Mouse (Mus musculus): ENCODE measurements around the gene Ergic1.

Gene Ergic1

GRCm38 (mm10) chr17:26537722-26538471 is 23.4 kb upstream of the Ergic1 start:
- DNase-seq (ENCODE audit: low spot score): no peak

GRCm38 (mm10) chr17:26540083-26540482 is 21.2 kb upstream of the Ergic1 start:
- no peak for DNase-seq (ENCODE audit: low spot score)

- no peak for DNase-seq (ENCODE audit: low spot score)
Measured at GRCm38 (mm10) chr17:26544319-26544963, 16.8 kb upstream of the Ergic1 start.

GRCm38 (mm10) chr17:26547771-26548170 is 13.5 kb upstream of the Ergic1 start:
- DNase-seq (ENCODE audit: low spot score): no peak

- no peak for DNase-seq (ENCODE audit: low spot score)
Measured at GRCm38 (mm10) chr17:26548566-26548965, 12.7 kb upstream of the Ergic1 start.

GRCm38 (mm10) chr17:26549148-26549809 is 12.0 kb upstream of the Ergic1 start:
- DNase-seq (ENCODE audit: low spot score): no peak

- DNase-seq (ENCODE audit: low spot score): no peak
Measured at GRCm38 (mm10) chr17:26551104-26551503, 10.2 kb upstream of the Ergic1 start.

- no peak for DNase-seq (ENCODE audit: low spot score)
Measured at GRCm38 (mm10) chr17:26553033-26553432, 8.3 kb upstream of the Ergic1 start.

GRCm38 (mm10) chr17:26560526-26561289 is 581 bp upstream of the Ergic1 start:
- DNase-seq (ENCODE audit: low spot score): no peak

GRCm38 (mm10) chr17:26561651-26562181 is 427 bp downstream of the Ergic1 start, which contains the start of gene Dusp1:
TSS of gene Dusp1 (minus strand) at chr17:26562128.
- DNase-seq (ENCODE audit: low spot score): no peak

- DNase-seq (ENCODE audit: low spot score): no peak
Measured at GRCm38 (mm10) chr17:26562292-26562691, 1.0 kb downstream of the Ergic1 start.

- no peak for DNase-seq (ENCODE audit: low spot score)
Measured at GRCm38 (mm10) chr17:26563476-26563875, 2.2 kb downstream of the Ergic1 start.

- DNase-seq (ENCODE audit: low spot score): no peak
Measured at GRCm38 (mm10) chr17:26564439-26564838, 3.1 kb downstream of the Ergic1 start.

- DNase-seq (ENCODE audit: low spot score): no peak
Measured at GRCm38 (mm10) chr17:26567142-26567817, 6.0 kb downstream of the Ergic1 start.

- no peak for DNase-seq (ENCODE audit: low spot score)
Measured at GRCm38 (mm10) chr17:26567818-26568173, 6.5 kb downstream of the Ergic1 start.

GRCm38 (mm10) chr17:26569594-26570350 is 8.5 kb downstream of the Ergic1 start:
- no peak for DNase-seq (ENCODE audit: low spot score)

GRCm38 (mm10) chr17:26570651-26571118 is 9.4 kb downstream of the Ergic1 start:
- no peak for DNase-seq (ENCODE audit: low spot score)

GRCm38 (mm10) chr17:26571377-26571776 is 10.1 kb downstream of the Ergic1 start:
- no peak for DNase-seq (ENCODE audit: low spot score)

GRCm38 (mm10) chr17:26572265-26572664 is 11.0 kb downstream of the Ergic1 start:
- DNase-seq (ENCODE audit: low spot score): no peak

- DNase-seq (ENCODE audit: low spot score): no peak
Measured at GRCm38 (mm10) chr17:26574118-26574517, 12.8 kb downstream of the Ergic1 start.

- no peak for DNase-seq (ENCODE audit: low spot score)
Measured at GRCm38 (mm10) chr17:26574701-26575100, 13.4 kb downstream of the Ergic1 start.

All from layer of hippocampus, adult 9-10 months (tissue).